Mouse (Mus musculus): ENCODE results near the gene Atxn1. TPM values are rescaled to one million over a fixed set of nuclear protein-coding genes. Genes with fewer than 3 reads are reported as not detected.

Gene Atxn1
- total RNA-seq, 2 experiments from 2014 or later, result 36.1 to 52.4 TPM

- DNase-seq, result peak; percentile 71 to 78
These were observed 137.2 kb downstream of the Atxn1 start for GRCm38 (mm10) chr13:45827619-45828018.

- no peak for DNase-seq
These were observed 137.7 kb downstream of the Atxn1 start for GRCm38 (mm10) chr13:45827046-45827596.

- DNase-seq, result no peak
These were observed 142.3 kb downstream of the Atxn1 start for GRCm38 (mm10) chr13:45822491-45822829.

- DNase-seq, result no peak
These were observed 142.9 kb downstream of the Atxn1 start for GRCm38 (mm10) chr13:45821764-45822490.

GRCm38 (mm10) chr13:45820473-45821230 lies 144.2 kb downstream of the Atxn1 start:
- DNase-seq, result peak; percentile 62 to 63

- DNase-seq, result no peak
These were observed 148.1 kb downstream of the Atxn1 start for GRCm38 (mm10) chr13:45816670-45817069.

GRCm38 (mm10) chr13:45809777-45810410 lies 154.9 kb downstream of the Atxn1 start:
- DNase-seq, result no peak

GRCm38 (mm10) chr13:45807593-45808043 lies 157.2 kb downstream of the Atxn1 start:
- DNase-seq, result peak; percentile 40 to 67

DNA sequence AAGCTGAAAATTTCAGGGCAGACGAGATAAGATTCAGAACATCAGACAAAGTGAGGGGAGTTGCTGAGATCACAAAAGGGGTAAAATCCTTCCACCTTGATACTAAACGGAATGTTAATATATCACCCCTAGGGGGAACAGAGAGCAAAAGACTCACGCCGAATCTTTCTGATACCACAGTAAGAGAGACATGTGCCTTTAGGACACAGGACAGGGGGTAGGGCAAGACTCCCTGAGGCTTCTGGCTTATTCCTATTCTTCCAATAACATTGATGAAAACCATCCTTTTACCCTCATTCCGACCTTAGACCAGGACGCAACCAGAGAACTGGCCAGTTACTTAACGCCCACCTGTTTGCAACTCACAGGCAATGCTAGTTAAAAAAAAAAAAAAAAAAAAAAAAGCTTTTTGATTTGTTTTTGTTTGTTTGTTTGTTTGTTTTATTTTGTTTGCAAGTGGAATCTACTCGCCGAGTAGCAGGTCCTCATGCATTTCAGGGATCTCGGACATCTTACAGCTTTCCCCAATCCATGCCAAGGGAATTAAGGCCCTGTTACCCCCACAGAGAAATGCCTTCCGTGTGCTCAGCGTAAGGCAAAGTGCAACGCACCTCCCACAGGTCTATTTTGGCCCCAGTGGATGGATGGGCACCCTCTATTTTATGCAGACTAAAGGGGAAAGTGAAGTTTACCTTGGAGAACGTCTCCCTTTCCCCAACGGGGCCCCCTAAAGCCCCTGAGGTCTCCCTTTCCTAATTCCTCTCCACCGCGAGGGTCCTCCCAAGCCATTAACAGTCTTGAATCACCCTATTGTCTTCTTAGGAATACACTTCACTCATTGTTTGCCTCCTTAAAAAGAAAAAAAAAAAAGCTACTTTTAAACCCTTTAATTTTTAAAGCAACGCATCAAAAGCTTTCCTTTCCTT lies 157.9 kb downstream of the Atxn1 start:
- no peak for DNase-seq

DNA sequence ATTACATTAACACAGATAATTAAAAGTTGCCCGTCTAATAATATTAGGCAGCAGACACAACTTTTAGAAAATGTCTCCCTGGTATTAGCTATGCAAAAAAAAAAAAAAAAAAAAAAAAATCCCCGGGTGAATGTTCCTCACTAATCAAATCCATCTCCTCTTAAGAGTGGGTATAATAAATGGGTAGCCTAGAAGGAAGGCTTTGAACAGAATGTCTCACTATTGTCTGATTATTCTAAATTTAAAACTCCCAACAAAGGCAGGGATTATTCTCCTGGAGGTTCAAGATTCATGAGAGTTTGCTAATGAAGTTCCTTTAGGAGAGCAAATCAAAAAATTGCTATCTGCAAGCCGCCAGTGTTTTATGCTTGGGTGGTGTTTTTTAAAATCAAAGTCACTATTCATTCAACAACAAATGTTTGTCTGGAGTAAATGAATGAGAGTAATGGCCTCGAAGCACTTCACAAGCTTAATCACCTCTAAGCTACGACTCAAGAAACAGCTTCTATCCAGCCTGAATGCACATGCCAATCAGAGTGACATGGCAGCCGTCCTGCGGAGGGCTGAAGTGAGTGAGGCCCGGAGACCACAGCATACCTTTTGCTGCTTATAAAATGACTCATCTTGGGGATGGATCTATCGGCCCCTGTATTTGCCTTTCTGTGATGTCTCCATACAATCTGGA lies 158.8 kb downstream of the Atxn1 start:
- DNase-seq, result no peak

DNA sequence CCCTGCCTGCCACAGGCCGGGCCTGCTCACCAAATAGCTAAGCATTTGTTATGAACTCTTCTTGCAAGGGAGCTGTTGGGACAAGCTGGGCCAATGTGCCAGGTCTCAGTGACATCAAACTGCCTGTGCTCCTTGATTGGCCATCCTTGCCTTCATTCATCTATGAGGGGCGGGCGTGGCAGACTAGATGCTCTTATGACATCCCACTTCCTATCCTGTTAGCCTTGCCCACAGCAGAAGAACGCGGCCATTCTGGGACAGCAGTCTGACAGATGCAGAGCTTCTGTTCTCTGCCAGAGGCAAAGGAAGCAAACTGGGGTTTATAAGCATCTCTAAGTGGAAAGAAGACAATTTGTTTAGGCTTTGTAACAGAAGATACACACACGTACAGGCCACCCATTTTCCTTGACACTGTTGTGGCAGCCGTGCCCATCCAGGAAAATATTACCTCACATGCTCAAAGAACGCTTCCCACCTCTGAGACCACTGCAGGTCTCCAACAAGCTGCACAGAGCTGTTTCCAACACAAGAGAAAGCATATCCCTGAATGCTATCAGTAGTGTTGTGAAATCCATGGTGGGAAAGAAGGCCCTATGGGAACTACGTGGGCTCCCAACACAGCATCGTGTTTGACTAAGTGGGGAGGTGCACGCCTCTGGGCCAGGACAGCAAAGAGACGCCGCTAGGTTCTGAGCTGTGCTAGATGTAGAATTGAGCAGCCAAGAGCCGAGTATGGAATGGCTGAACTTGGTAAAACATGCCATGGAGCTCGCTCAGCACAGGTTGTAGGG lies 162.0 kb downstream of the Atxn1 start:
- no peak for DNase-seq

GRCm38 (mm10) chr13:45798248-45798647 lies 166.6 kb downstream of the Atxn1 start:
- DNase-seq, result no peak

- DNase-seq, result no peak
These were observed 167.1 kb downstream of the Atxn1 start for GRCm38 (mm10) chr13:45797696-45798095.

DNA sequence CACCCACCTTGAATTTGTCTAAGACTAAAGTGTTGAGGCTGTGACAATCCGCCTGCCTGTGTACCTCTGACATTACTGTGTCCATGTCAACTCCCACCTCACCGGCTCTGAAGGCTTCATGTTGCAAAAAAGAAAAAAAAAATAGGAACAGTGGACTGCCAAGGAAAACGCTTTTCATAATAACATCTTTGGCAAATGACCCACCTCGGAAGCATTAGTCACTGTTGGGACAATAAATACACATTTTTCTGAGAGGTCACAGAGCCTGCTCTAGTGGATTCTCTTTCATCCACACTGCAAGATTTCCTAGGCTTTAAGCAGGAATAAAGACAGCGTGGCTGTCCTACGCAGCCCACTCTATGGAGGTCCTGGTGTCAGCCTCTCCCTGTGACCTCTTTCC lies 168.5 kb downstream of the Atxn1 start:
- DNase-seq, result peak in 1 of 2 experiments; percentile 27

DNA sequence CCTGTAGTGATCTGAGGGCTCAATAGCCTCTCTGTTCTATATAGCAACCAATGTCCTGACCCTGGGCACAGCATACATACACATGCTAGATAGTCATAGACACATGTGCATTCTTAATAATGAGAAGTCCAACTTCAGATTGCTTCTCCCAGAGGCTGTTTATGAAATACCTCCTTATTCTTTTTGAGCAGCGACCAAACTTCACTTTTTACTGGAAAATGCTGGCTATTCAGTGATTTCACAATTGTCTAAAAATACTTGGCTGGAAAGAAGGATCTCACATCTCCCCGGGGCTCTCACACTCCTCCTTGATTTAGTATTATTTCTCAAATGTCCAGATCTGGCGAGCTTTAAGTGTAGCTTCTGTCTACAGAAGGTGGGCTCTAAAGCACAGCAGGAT lies 171.0 kb downstream of the Atxn1 start:
- DNase-seq, result no peak

GRCm38 (mm10) chr13:45786409-45786808 lies 178.4 kb downstream of the Atxn1 start:
- DNase-seq, result peak; percentile 15 to 19

- peak; percentile 30 to 37 for DNase-seq
These were observed 181.1 kb downstream of the Atxn1 start for GRCm38 (mm10) chr13:45783681-45784080.

- DNase-seq, result no peak
These were observed 186.1 kb downstream of the Atxn1 start for GRCm38 (mm10) chr13:45778750-45779149.

- no peak for DNase-seq
These were observed 186.6 kb downstream of the Atxn1 start for GRCm38 (mm10) chr13:45778171-45778570.

- DNase-seq, result peak in 1 of 2 experiments; percentile 32
These were observed 189.3 kb downstream of the Atxn1 start for GRCm38 (mm10) chr13:45775516-45775915.
